Mouse (Mus musculus) ES-E14 (cell line): ENCODE measurements around the gene AI467606.

Experiments used
- CHD2 ChIP-seq: IDR thresholded peaks from 2 replicates; pipeline ENCODE4 v1.6.1; 2014; ENCODE audit warnings: mild to moderate bottlenecking, low read depth, low read length, inconsistent platforms
- HCFC1 ChIP-seq: IDR thresholded peaks from 2 replicates; pipeline ENCODE4 v1.6.1; 2012; ENCODE audit warnings: low read length, inconsistent platforms, borderline replicate concordance; ENCODE audit not compliant: insufficient read depth
- MAFK ChIP-seq: IDR thresholded peaks from 2 replicates; pipeline ENCODE4 v1.6.1; 2014; ENCODE audit warnings: mild to moderate bottlenecking, low read depth, low read length, inconsistent platforms; ENCODE audit not compliant: insufficient read depth
- ZC3H11A ChIP-seq: IDR thresholded peaks from 2 replicates; pipeline ENCODE4 v1.6.1; 2012; ENCODE audit warnings: low read depth, mild to moderate bottlenecking, inconsistent platforms, low read length, borderline replicate concordance
- ZNF384 ChIP-seq: IDR thresholded peaks from 2 replicates; pipeline ENCODE4 v1.6.1; 2012; ENCODE audit warnings: low read depth, low read length, inconsistent platforms

DNA sequence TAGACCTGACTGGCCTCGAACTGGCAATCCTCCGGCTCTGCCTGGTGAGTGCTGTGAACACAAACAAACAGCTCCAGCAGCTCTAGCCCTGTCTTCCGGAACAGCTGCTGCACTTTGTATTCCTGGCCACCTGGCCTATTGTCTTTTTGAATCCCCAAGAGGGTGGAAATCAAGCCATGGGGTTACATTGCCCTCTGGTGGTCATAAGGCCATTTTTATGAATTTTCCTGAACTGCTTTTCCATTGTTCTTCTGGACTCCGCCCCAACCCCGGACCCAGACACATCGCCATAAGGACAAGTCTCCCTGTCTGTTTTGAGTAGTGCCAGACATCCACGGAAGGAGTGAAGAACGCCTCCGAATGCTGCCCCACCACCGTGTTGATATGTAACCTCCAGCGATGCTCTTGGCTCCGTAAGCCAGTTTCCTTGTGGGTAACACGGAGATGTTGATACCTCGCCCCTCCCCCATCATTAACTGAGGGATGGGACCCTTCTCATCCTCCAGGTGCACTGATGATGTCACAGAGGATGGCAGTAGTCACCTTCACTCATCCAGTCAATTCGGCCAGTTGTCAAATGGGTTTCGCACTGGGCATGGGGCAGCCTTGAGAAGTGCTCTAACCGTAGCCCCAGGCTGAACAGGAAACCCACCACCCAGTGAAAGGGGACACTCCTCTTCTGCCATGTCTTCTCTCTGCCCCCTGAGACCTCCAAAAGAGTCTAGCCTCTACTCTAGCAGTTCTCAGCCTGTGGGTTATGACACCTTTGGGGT, 13.6 kb downstream of the AI467606 start:
- TF ChIP-seq MAFK (no peak; the same call in 1 of the 2 replicates), ZC3H11A (peak; percentile 91), ZNF384 (no peak), CHD2 (no peak), HCFC1 (0 out of 2 replicates have a peak, but pooled peaks have one; percentile 1)
